Mouse (Mus musculus) lung, embryonic 14.5 days (tissue): ENCODE results near the gene LTO1. TPM values are rescaled to one million over a fixed set of nuclear protein-coding genes. Genes with fewer than 3 reads are reported as not detected.

Source experiments
- ATAC-seq: fragments of 200-750 bp; cut with Nextera tagmentation; 2 replicates; pipeline ENCODE4 v1.8.0; 2017; ENCODE audit warnings: mild to moderate bottlenecking, moderate TSS enrichment, moderate library complexity; ENCODE audit not compliant: insufficient read depth
- DNase-seq: peaks from one replicate; pipeline ENCODE4 v3.0.0-alpha.2; 2015
- H3K27ac ChIP-seq: fragments of 300-500 bp; sonication (generic); 2 replicates; pipeline ENCODE4 v1.5.1; 2014; ENCODE audit warnings: low read depth, mild to moderate bottlenecking, moderate library complexity
- H3K27me3 ChIP-seq: fragments of 300-500 bp; sonication (generic); 2 replicates; pipeline ENCODE4 v1.6.1; 2014; ENCODE audit warnings: low read length, control low read depth; ENCODE audit not compliant: insufficient read depth
- H3K36me3 ChIP-seq: fragments of 300-500 bp; sonication (generic); 2 replicates; pipeline ENCODE4 v1.6.1; 2014; ENCODE audit warnings: control low read depth; ENCODE audit not compliant: insufficient read depth
- H3K4me1 ChIP-seq: fragments of 300-500 bp; sonication (generic); 2 replicates; pipeline ENCODE4 v1.6.1; 2014; ENCODE audit warnings: antibody characterized with exemption, control low read depth; ENCODE audit not compliant: insufficient read depth
- H3K4me2 ChIP-seq: fragments of 300-500 bp; sonication (generic); 2 replicates; pipeline ENCODE4 v1.6.1; 2014; ENCODE audit warnings: mild to moderate bottlenecking
- H3K4me3 ChIP-seq: fragments of 300-500 bp; sonication (generic); 2 replicates; pipeline ENCODE4 v1.5.1; 2014; ENCODE audit warnings: low read depth, low read length
- H3K9ac ChIP-seq: fragments of 300-500 bp; sonication (generic); 2 replicates; pipeline ENCODE4 v1.6.1; 2014
- H3K9me3 ChIP-seq: fragments of 300-500 bp; sonication (generic); 2 replicates; pipeline ENCODE4 v1.6.1; 2016; ENCODE audit warnings: low read depth, low read length, control low read depth
- CTCF ChIP-seq: IDR thresholded peaks from 2 replicates; pipeline ENCODE4 v1.5.1; 2016; ENCODE audit warnings: antibody characterized with exemption, low read depth
- WGBS: fragments of 180-500 bp; shearing (Covaris S2); extraction: QIAGEN DNeasy Blood & Tissue Kit; methylation state at CpG from one replicate; pipeline ENCODE4 v1.1.7; 2014; 5-methylcytosine and 5-hydroxymethylcytosine counted together
- polyA plus RNA-seq: library from polyadenylated mRNA; unstranded; fragments of >200 nt; fragmentation: Nextera tagmentation; extraction: Ambion mirVana; gene quantifications from 2 replicates; pipeline ENCODE4 v1.2.1, GENCODE M21; 2014

Gene LTO1
- polyA plus RNA-seq, 1 experiment from 2014 or later, result 22.3 TPM

DNA sequence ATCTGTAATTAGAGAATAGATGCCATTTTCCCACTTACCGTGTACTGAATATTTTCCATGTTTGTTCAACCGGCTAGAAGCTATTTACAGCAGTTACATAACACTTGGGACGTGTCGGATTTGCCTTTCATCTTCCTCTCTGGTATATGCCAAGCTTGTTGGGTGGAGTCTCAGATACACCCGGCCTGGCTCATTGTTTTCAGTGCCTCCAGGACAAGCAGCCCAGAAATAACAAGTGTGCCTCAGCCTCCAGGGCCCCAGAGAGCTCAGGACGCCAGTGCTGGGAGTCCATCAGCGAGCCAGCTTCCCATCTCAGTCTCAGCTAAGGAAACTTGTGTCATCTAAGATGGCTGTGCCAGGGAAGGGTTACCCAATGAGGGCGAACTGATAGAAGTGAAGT, 58.6 kb downstream of the LTO1 start:
- no peak for TF ChIP-seq CTCF
- Histone ChIP-seq H3K4me1 (no peaks in the 10 kb centered on the region), H3K4me3 (no peak overlapping the region), H3K27ac (no peak overlapping the region), H3K27me3 (no peaks in the 10 kb centered on the region), H3K9ac (no peak overlapping the region), H3K36me3 (no peaks in the 10 kb centered on the region), H3K9me3 (no peaks in the 10 kb centered on the region), H3K4me2 (no peak overlapping the region)
- ATAC-seq (no peak), DNase-seq (peak; percentile 17)
- WGBS, result 60% methylated on average over 8 of the region's 8 CpGs

DNA sequence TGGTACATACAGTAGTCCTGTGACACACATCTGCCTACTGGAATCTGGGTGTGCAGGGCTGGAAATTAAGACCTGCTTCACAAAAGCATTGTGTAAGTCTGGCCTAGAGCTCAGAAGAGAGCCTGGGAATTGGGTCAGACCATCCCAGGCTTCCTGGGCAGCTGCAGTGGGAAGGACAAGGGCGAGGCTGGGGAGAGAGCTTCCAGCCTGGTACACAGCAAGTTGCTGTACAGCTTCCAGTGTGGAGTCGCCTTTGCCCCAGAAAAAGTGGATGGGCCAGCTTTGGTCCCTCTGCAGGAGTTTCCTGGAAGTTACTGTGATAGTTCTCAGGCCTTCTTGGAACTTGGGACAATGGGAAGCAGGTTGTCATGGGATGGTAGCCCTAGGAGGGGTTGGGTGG, 62.2 kb downstream of the LTO1 start:
- no peak overlapping the region for H3K4me2 ChIP-seq

DNA sequence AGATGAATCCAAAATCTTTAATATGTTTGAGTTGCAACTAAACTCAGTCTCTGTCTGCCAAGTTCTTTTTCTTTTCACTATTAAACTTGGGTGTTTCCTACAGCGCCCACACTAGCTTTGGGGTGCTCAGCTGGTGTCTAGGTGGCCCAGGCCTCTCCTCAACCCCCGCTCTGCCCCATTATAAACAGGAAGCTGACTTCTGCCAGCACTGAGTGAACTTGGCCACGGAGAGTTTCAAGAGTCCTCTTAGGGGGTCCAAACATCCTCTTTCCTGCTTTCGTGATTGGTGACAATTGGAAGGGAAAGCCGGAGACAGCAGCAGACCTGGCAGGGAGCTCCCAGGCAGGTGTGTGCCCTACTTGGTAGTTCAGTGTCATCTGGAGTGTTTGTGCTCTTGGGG, 64.9 kb downstream of the LTO1 start:
- H3K4me1 ChIP-seq, result no peaks in the 10 kb centered on the region
- no peaks in the 10 kb centered on the region for H3K36me3 ChIP-seq
- no peaks in the 10 kb centered on the region for H3K27me3 ChIP-seq
- no peak overlapping the region for H3K4me3 ChIP-seq
- TF ChIP-seq CTCF, result no peak
- DNase-seq (peak; percentile 35), ATAC-seq (no peak)
- no peak overlapping the region for H3K4me2 ChIP-seq
- 53% methylated on average over 5 of the region's 5 CpGs for WGBS
- no peak overlapping the region for H3K9ac ChIP-seq
- no peaks in the 10 kb centered on the region for H3K9me3 ChIP-seq
- no peak overlapping the region for H3K27ac ChIP-seq

More for the DNA sequence above, 62.2 kb downstream of the LTO1 start:
- H3K9ac ChIP-seq, result no peak overlapping the region
- no peak overlapping the region for H3K27ac ChIP-seq
- TF ChIP-seq CTCF, result no peak
- WGBS, result 86% methylated on average over 2 of the region's 2 CpGs
- no peaks in the 10 kb centered on the region for H3K9me3 ChIP-seq
- H3K27me3 ChIP-seq, result no peaks in the 10 kb centered on the region
- no peaks in the 10 kb centered on the region for H3K36me3 ChIP-seq
- H3K4me3 ChIP-seq, result no peak overlapping the region
- ATAC-seq (no peak), DNase-seq (no peak)
- H3K4me1 ChIP-seq, result no peaks in the 10 kb centered on the region

Other genes with a start within 250 kb of the LTO1 start
- 64.8 and 71.5 TPM in 2 replicates for gene Ano1, start 163.1 kb upstream of the LTO1 start, polyA plus RNA-seq
- gene Fgf3, start 77.0 kb upstream of the LTO1 start, polyA plus RNA-seq, result not detected in 2 replicates
- gene Fgf4, start 67.7 kb upstream of the LTO1 start, polyA plus RNA-seq, result not detected in 2 replicates
- gene Fgf15, start 18.6 kb upstream of the LTO1 start, polyA plus RNA-seq, result not detected in 2 replicates
- 148 and 154 TPM in 2 replicates for gene Ccnd1, start 24.8 kb downstream of the LTO1 start, polyA plus RNA-seq